Mouse (Mus musculus): Measurements from ENCODE around the gene Tex101. TPM values are rescaled to one million over a fixed set of nuclear protein-coding genes. Genes with fewer than 3 reads are reported as not detected.
"Not testable (repeated sequence)": the region's sequence is repeated elsewhere in the genome, so short reads cannot be mapped to it uniquely, and the experiment has no call there.

Gene Tex101
- total RNA-seq, 2 experiments from 2014 or later: not detected

DNA sequence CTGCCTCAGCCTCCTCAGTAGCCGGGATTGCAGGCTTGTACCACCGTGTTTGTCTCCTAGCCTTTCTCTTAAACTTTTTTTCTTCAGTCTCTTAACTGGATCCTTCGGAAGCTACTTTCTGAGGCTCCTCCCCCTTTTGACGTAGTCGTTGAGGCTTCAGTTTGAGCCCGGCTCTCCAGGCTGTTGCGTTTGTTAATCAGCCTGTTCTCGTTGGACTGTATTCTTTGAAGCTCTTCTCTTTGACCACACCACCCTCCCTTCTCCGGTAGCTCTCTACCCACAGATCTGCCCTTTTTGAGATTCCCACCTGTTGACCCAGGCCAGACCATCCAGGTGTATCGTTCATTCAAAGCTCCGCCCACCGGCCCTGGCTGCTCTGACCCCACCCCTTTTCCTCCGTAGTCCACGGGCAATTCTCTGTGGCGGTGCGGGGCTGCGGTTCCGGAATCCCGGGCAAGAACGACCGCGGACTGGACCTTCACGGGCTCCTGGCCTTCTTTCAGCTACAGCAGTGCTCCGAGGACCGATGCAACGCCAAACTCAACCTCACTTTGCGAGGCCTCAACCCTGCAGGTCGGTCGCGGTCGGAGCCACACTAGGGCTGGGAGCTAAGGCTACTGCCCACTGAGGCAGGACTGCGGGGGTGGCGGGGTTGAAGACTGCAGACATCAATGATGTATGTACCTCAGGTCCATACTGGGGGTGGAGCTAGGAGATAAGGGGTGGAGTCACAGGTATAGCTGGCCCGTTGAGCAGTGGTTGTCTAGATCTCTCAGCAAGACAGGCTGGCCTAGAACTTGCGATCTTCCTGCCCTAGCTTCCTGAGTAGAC, 38.2 kb downstream of the Tex101 start:
- no peak for ATAC-seq (replicated peaks; ENCODE audit: low FRiP score, poor library complexity, severe bottlenecking)

- no peak for ATAC-seq (replicated peaks; ENCODE audit: low FRiP score, poor library complexity, severe bottlenecking)
These were observed 39.4 kb downstream of the Tex101 start for GRCm38 (mm10) chr7:24637046-24637445.

GRCm38 (mm10) chr7:24636264-24636663, 40.2 kb downstream of the Tex101 start, which contains the start of gene Lypd3:
TSS of gene Lypd3 (plus strand) at chr7:24636550.
- ATAC-seq (replicated peaks; ENCODE audit: low FRiP score, poor library complexity, severe bottlenecking): no peak

DNA sequence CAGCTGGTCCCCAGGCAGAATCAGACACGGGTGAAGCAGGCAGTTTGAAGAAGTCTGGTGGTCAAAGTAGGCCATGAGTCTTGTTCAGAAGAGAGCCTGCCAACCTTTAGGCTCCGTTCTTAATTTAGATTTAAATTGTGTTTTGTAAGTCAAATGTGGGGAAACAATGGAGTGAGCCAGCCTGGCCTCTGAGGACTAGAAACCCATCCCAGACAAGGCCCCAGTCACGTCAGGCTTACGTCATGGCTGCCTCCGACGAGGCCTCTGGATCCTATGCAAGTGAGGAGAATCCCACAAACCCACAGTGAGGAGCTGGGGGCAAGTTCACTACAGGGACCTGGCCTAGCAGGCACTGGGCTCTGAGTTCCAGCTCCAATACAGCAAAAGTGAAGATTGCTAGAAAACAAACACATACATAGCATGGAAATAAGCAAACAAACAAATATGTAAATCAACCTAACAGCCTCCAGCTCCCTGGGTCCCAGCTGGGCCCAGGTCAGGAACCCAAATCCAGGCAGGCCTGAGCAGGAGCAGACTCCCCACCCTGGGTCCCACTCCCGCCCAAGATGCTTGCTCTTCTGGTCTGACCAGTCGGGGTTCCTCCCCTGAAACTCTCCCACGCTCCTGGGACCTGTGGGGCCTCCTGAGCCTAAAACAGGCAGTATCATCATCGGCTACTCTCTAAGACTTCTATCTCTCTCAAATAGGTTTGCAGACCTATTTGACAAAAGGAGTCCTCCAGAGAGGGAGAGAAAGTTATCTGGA, 46.2 kb downstream of the Tex101 start:
- no peak for ATAC-seq (replicated peaks; ENCODE audit: low FRiP score, poor library complexity, severe bottlenecking)

DNA sequence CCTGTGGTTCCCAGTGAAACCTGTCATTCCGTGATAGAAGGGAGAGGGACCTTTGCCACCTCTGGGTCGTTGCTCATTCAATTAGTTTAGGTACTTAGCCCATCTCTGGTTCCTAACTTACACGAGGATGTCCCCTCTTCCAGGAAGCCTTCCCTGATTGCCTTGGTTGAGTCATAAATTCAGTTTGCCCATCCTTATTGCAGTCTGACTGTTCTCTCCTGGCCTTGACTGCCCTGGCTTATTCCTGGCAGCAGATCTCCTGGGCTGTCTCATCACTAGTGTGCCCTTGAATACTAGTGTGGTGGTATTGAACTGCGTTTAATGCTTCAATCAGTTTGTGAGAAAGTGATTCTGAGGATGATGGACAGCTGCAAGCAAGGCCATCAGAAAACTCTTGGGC, 46.8 kb downstream of the Tex101 start:
- ATAC-seq (replicated peaks; ENCODE audit: low FRiP score, poor library complexity, severe bottlenecking): no peak

DNA sequence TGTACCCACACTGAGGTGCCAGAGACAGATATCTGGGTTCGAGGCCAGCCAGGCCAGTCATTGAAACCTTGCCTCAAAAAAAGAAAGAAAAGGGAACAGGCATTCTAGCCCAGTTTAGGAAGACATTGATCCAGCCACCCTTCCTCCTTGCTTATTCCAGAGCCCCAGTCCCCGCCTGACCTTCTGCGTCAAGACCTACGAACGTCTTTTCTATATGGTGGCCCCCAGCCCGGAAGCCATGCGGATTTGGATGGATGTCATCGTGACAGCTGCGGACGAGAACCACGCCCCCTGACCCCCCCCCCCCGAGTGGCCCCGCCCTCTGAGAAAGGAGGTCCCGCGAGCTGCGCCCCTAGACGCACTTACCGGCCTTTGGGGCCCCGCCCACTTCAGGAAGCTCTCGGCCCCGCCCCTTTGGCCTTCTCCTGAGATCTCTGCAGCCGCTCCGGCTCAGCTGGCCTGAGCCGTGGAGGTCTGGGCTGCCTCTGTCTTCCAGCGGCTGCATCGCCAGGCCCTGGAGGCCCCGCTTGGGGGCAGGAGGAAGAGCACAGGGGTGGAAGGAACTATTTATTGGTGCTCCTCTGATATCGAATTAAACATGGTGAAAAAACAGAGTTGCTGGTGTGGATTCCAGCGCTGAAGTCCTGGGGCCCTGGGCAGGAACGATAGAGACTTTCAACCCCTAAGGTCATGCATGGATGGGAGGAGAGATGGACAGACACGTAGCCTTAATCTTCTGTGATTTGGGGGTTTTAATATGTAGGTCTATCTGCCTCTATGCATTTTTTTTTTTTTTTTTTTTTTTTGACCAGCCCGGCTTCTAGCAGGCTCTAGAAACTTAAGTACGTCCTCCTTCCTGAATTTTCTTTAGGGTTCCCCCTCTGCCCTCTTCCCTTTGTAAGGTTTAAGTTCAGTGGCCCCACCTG, 47.5 kb downstream of the Tex101 start:
- ATAC-seq (replicated peaks; ENCODE audit: low FRiP score, poor library complexity, severe bottlenecking): peak; percentile 90

DNA sequence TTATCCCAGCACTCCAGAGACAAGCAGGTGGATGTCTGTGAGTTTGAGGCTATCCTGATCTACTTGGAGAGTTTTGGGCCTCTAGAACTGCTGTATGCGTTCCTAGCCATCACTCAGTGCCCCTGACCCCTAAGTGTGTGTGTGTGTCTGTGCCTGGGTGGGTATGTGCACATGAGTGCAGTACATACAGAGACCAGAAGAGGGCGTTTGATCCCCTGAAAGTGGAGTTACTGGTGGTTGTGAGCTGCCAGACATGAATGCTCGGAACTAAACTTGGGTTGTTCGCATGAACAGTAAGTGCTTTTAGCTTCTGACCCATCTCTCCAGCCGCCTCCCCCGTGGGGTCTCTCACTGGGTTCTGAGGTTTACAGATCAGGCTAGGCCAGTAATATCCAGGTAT, 53.5 kb downstream of the Tex101 start:
- no peak for ATAC-seq (replicated peaks; ENCODE audit: low FRiP score, poor library complexity, severe bottlenecking)

DNA sequence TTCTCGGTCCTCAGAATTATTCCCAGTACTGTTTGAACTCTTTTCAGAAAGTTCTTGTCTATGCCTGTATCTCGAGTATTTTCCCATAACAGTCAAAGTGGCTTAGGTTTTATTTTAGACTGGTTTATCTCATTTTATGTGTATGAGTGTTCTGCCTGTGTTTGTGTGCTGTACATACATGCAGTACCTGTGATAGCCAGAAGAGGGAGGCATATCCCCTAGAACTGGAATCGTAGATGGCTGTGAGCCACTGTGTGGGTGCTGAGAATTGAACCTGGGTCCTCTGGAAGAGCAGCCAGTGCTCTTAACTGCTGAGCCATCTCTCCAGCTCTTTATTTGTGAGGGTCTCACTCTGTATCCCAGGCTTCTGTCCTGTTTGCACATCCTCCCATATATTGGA, 55.3 kb downstream of the Tex101 start:
- ATAC-seq (replicated peaks; ENCODE audit: low FRiP score, poor library complexity, severe bottlenecking): no peak

DNA sequence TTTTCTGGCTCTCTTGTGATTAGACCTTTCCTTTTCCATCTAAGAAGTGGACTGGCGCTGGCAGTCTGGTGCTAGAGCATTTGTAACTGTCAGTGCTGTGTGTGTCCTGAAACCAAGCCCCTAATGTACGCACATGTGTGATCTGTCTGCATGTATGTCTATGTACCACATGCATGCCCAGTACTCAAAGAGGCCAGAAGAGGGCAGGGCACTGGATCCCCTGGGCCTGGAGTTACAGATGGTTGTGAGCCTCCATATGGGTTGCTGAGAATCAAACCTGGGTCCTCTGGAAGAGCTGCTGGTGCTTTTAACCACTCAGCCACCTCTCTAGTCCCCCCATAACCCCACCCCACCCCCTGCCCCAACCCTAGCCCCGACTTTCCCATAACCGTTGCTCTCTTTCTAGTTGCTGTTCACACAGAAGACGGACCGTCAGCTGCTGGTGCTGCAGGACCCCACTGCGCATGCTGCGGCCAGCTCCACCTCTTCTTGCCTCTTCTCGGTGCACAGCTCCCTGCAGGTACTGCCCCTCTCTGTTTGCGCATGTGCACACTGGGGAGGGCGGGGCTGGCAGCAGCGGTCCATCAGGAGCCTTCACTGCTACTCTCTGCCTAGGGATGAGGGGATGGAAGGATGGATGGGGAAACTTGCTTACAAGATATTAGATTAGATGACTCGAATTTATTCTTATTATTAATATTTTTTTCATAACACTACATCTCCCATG, 56.6 kb downstream of the Tex101 start:
- ATAC-seq (replicated peaks; ENCODE audit: low FRiP score, poor library complexity, severe bottlenecking): no peak

GRCm38 (mm10) chr7:24618374-24618773, 58.1 kb downstream of the Tex101 start:
- ATAC-seq (replicated peaks; ENCODE audit: low FRiP score, poor library complexity, severe bottlenecking): not testable (repeated sequence)

Other genes starting within 250 kb of the Tex101 start
- gene Irgc1, start 224.4 kb downstream of the Tex101 start, total RNA-seq (2015; ENCODE audit: low replicate concordance): not detected in 2 replicates
- gene Irgc1, start 224.4 kb downstream of the Tex101 start, total RNA-seq (2017; ENCODE audit: low replicate concordance): not detected in 2 replicates
- gene Plaur, start 214.2 kb downstream of the Tex101 start, total RNA-seq (2015; ENCODE audit: low replicate concordance): 28.4 and 30.9 TPM in 2 replicates
- gene Plaur, start 214.2 kb downstream of the Tex101 start, total RNA-seq (2017; ENCODE audit: low replicate concordance): 19.4 and 34.9 TPM in 2 replicates
- gene Cadm4, start 194.7 kb downstream of the Tex101 start, total RNA-seq (2015; ENCODE audit: low replicate concordance): not detected in 2 replicates
- gene Cadm4, start 194.7 kb downstream of the Tex101 start, total RNA-seq (2017; ENCODE audit: low replicate concordance): 0.77 TPM in 1 of 2 replicates, not detected in the other
- not detected in 2 replicates for gene Zfp428, start 169.7 kb downstream of the Tex101 start, total RNA-seq (2015; ENCODE audit: low replicate concordance)
- not detected in 2 replicates for gene Zfp428, start 169.7 kb downstream of the Tex101 start, total RNA-seq (2017; ENCODE audit: low replicate concordance)
- not detected in 2 replicates for gene AC161166.1, start 164.2 kb downstream of the Tex101 start, total RNA-seq (2015; ENCODE audit: low replicate concordance)
- not detected in 2 replicates for gene AC161166.1, start 164.2 kb downstream of the Tex101 start, total RNA-seq (2017; ENCODE audit: low replicate concordance)
- gene Irgq, start 146.0 kb downstream of the Tex101 start, total RNA-seq (2015; ENCODE audit: low replicate concordance): 0.42 TPM in 1 of 2 replicates, not detected in the other
- gene Irgq, start 146.0 kb downstream of the Tex101 start, total RNA-seq (2017; ENCODE audit: low replicate concordance): 1.4 and 1.6 TPM in 2 replicates
- gene Pinlyp, start 130.6 kb downstream of the Tex101 start, total RNA-seq (2015; ENCODE audit: low replicate concordance): not detected in 2 replicates
- not detected in 2 replicates for gene Pinlyp, start 130.6 kb downstream of the Tex101 start, total RNA-seq (2017; ENCODE audit: low replicate concordance)
- 7.5 and 9.4 TPM in 2 replicates for gene Xrcc1, start 130.4 kb downstream of the Tex101 start, total RNA-seq (2015; ENCODE audit: low replicate concordance)
- gene Xrcc1, start 130.4 kb downstream of the Tex101 start, total RNA-seq (2017; ENCODE audit: low replicate concordance): 15.9 and 18.0 TPM in 2 replicates
- 22.3 and 28.0 TPM in 2 replicates for gene Ethe1, start 89.1 kb downstream of the Tex101 start, total RNA-seq (2015; ENCODE audit: low replicate concordance)
- 9.5 and 10.7 TPM in 2 replicates for gene Ethe1, start 89.1 kb downstream of the Tex101 start, total RNA-seq (2017; ENCODE audit: low replicate concordance)
- not detected in 2 replicates for gene Zfp575, start 89.0 kb downstream of the Tex101 start, total RNA-seq (2015; ENCODE audit: low replicate concordance)
- not detected in 2 replicates for gene Zfp575, start 89.0 kb downstream of the Tex101 start, total RNA-seq (2017; ENCODE audit: low replicate concordance)
- gene Phldb3, start 65.9 kb downstream of the Tex101 start, total RNA-seq (2015; ENCODE audit: low replicate concordance): 0.84 TPM in 1 of 2 replicates, not detected in the other
- 0.85 and 3.2 TPM in 2 replicates for gene Phldb3, start 65.9 kb downstream of the Tex101 start, total RNA-seq (2017; ENCODE audit: low replicate concordance)
- gene Lypd3, start 40.1 kb downstream of the Tex101 start, total RNA-seq (2015; ENCODE audit: low replicate concordance): not detected in 2 replicates
- gene Lypd3, start 40.1 kb downstream of the Tex101 start, total RNA-seq (2017; ENCODE audit: low replicate concordance): not detected in 2 replicates
- not detected in 2 replicates for gene BC049730, start 32.6 kb upstream of the Tex101 start, total RNA-seq (2015; ENCODE audit: low replicate concordance)
- gene BC049730, start 32.6 kb upstream of the Tex101 start, total RNA-seq (2017; ENCODE audit: low replicate concordance): not detected in 2 replicates
- not detected in 2 replicates for gene Gm4763, start 50.2 kb upstream of the Tex101 start, total RNA-seq (2015; ENCODE audit: low replicate concordance)
- gene Gm4763, start 50.2 kb upstream of the Tex101 start, total RNA-seq (2017; ENCODE audit: low replicate concordance): not detected in 2 replicates
- gene Cd177, start 83.6 kb upstream of the Tex101 start, total RNA-seq (2015; ENCODE audit: low replicate concordance): 66.3 and 90.3 TPM in 2 replicates
- gene Cd177, start 83.6 kb upstream of the Tex101 start, total RNA-seq (2017; ENCODE audit: low replicate concordance): 93.1 and 113 TPM in 2 replicates
- 5.4 and 9.2 TPM in 2 replicates for gene Ceacam10, start 100.5 kb upstream of the Tex101 start, total RNA-seq (2015; ENCODE audit: low replicate concordance)
- 3.9 and 9.7 TPM in 2 replicates for gene Ceacam10, start 100.5 kb upstream of the Tex101 start, total RNA-seq (2017; ENCODE audit: low replicate concordance)
- gene Gm9844, start 185.5 kb upstream of the Tex101 start, total RNA-seq (2015; ENCODE audit: low replicate concordance): not detected in 2 replicates
- gene Gm9844, start 185.5 kb upstream of the Tex101 start, total RNA-seq (2017; ENCODE audit: low replicate concordance): 1.4 TPM in 1 of 2 replicates, not detected in the other
- gene Lypd4, start 193.3 kb upstream of the Tex101 start, total RNA-seq (2015; ENCODE audit: low replicate concordance): not detected in 2 replicates
- gene Lypd4, start 193.3 kb upstream of the Tex101 start, total RNA-seq (2017; ENCODE audit: low replicate concordance): not detected in 2 replicates
- gene Dmrtc2, start 193.4 kb upstream of the Tex101 start, total RNA-seq (2015; ENCODE audit: low replicate concordance): not detected in 2 replicates
- gene Dmrtc2, start 193.4 kb upstream of the Tex101 start, total RNA-seq (2017; ENCODE audit: low replicate concordance): not detected in 2 replicates
- 474 and 634 TPM in 2 replicates for gene Rps19, start 207.7 kb upstream of the Tex101 start, total RNA-seq (2015; ENCODE audit: low replicate concordance)
- 204 and 237 TPM in 2 replicates for gene Rps19, start 207.7 kb upstream of the Tex101 start, total RNA-seq (2017; ENCODE audit: low replicate concordance)
- gene Cd79a, start 220.7 kb upstream of the Tex101 start, total RNA-seq (2015; ENCODE audit: low replicate concordance): 0.84 and 0.96 TPM in 2 replicates
- gene Cd79a, start 220.7 kb upstream of the Tex101 start, total RNA-seq (2017; ENCODE audit: low replicate concordance): 0.43 TPM in 1 of 2 replicates, not detected in the other
- 39.7 and 42.3 TPM in 2 replicates for gene Arhgef1, start 226.2 kb upstream of the Tex101 start, total RNA-seq (2015; ENCODE audit: low replicate concordance)
- gene Arhgef1, start 226.2 kb upstream of the Tex101 start, total RNA-seq (2017; ENCODE audit: low replicate concordance): 25.0 and 31.2 TPM in 2 replicates